Mouse (Mus musculus) intestine, embryonic 16.5 days (tissue): ENCODE results near the gene Wwc2. TPM values are rescaled to one million over a fixed set of nuclear protein-coding genes. Genes with fewer than 3 reads are reported as not detected.

Experiments used
- ATAC-seq: fragments of 200-750 bp; cut with Nextera tagmentation; 2 replicates; pipeline ENCODE4 v1.8.0; 2017; ENCODE audit warnings: moderate TSS enrichment, moderate library complexity
- H3K27ac ChIP-seq: fragments of 300-500 bp; sonication (generic); 2 replicates; pipeline ENCODE4 v1.5.1; 2014; ENCODE audit warnings: mild to moderate bottlenecking, low read length
- H3K27me3 ChIP-seq: fragments of 300-500 bp; sonication (generic); replicated peaks from 2 replicates; pipeline ENCODE4 v1.6.1; 2014; ENCODE audit warnings: low read length, control low read depth, mixed read lengths; ENCODE audit not compliant: control insufficient read depth, insufficient read depth
- H3K36me3 ChIP-seq: fragments of 300-500 bp; sonication (generic); 2 replicates; pipeline ENCODE4 v1.6.1; 2014; ENCODE audit warnings: low read length, control low read depth; ENCODE audit not compliant: control insufficient read depth, insufficient read depth
- H3K4me1 ChIP-seq: fragments of 300-500 bp; sonication (generic); 2 replicates; pipeline ENCODE4 v1.6.1; 2014; ENCODE audit warnings: low read length, control low read depth, mixed read lengths; ENCODE audit not compliant: control insufficient read depth, insufficient read depth
- H3K4me2 ChIP-seq: fragments of 300-500 bp; sonication (generic); 2 replicates; pipeline ENCODE4 v1.6.1; 2014; ENCODE audit warnings: low read depth, low read length, control low read depth
- H3K4me3 ChIP-seq: fragments of 300-500 bp; sonication (generic); 2 replicates; pipeline ENCODE4 v1.5.1; 2014; ENCODE audit warnings: mild to moderate bottlenecking, low read length
- H3K9ac ChIP-seq: fragments of 300-500 bp; sonication (generic); 2 replicates; pipeline ENCODE4 v1.6.1; 2014; ENCODE audit warnings: low read depth, low read length
- H3K9me3 ChIP-seq: fragments of 300-500 bp; sonication (generic); 2 replicates; pipeline ENCODE4 v1.6.1; 2016; ENCODE audit warnings: low read length, control low read depth; ENCODE audit not compliant: control insufficient read depth
- WGBS: fragments of 180-500 bp; shearing (Covaris S2); extraction: QIAGEN DNeasy Blood & Tissue Kit; methylation state at CpG from one replicate; pipeline ENCODE4 v1.1.7; 2014; 5-methylcytosine and 5-hydroxymethylcytosine counted together
- polyA plus RNA-seq: library from polyadenylated mRNA; unstranded; fragments of >200 nt; fragmentation: Nextera tagmentation; extraction: Ambion mirVana; gene quantifications from 2 replicates; pipeline ENCODE4 v1.2.1, GENCODE M21; 2015

Wwc2 gene
- polyA plus RNA-seq, 1 experiment from 2014 or later, result 5.6 TPM

- Histone ChIP-seq H3K9ac (no peak overlapping the region), H3K4me2 (no peak overlapping the region), H3K4me3 (no peak overlapping the region), H3K9me3 (no peaks in the 10 kb centered on the region), H3K27me3 (no peaks in the 10 kb centered on the region), H3K27ac (no peak overlapping the region), H3K4me1 (0 out of 2 replicates have a peak, but pooled peaks cover 3% of the 10 kb centered on the region), H3K36me3 (0 out of 2 replicates have a peak, but pooled peaks cover 2% of the 10 kb centered on the region)
- 89% methylated on average over 8 of the region's 8 CpGs for WGBS
- no peak for ATAC-seq
These were observed 10.8 kb downstream of the Wwc2 start for GRCm38 (mm10) chr8:47979876-47980275.

DNA sequence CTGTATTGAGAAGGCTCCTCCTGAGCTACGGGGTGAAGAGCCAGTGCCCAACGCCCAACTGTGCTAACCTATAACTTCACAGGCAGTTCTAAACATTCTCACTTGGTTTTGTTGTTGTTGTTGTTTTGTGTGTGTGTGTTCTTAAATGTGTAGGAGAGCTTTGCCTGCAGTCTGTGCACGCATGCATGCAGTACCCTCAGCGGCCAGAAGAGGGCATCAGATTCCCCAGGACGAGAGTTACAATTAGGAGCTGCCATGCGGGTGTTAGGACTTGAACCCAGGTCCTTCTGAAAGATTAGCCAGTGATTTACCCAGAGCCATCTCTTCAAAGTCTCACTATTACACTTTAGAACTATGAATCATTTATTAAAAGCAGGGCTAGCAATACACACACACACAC, 12.0 kb downstream of the Wwc2 start:
- Histone ChIP-seq H3K4me3 (no peak overlapping the region), H3K4me2 (no peak overlapping the region), H3K36me3 (0 out of 2 replicates have a peak, but pooled peaks cover 2% of the 10 kb centered on the region), H3K4me1 (0 out of 2 replicates have a peak, but pooled peaks cover 6% of the 10 kb centered on the region), H3K27ac (no peak overlapping the region), H3K9me3 (no peaks in the 10 kb centered on the region), H3K9ac (no peak overlapping the region), H3K27me3 (no peaks in the 10 kb centered on the region)
- 72% methylated on average over 6 of the region's 6 CpGs for WGBS
- ATAC-seq, result no peak

GRCm38 (mm10) chr8:47974963-47975314, 15.8 kb downstream of the Wwc2 start:
- no peak overlapping the region for H3K27ac ChIP-seq
- H3K9me3 ChIP-seq, result no peaks in the 10 kb centered on the region
- no peaks in the 10 kb centered on the region for H3K27me3 ChIP-seq
- peak overlapping the region; percentile 57 for H3K4me2 ChIP-seq
- 0 out of 2 replicates have a peak, but pooled peaks cover 2% of the 10 kb centered on the region for H3K36me3 ChIP-seq
- H3K4me1 ChIP-seq, result 0 out of 2 replicates have a peak, but pooled peaks cover 6% of the 10 kb centered on the region
- H3K4me3 ChIP-seq, result peak overlapping the region; percentile 40
- peak overlapping the region; percentile 43; the same call in 1 of the 2 replicates for H3K9ac ChIP-seq
- WGBS, result 37% methylated on average over 7 of the region's 7 CpGs
- peak; percentile 57; the same call in 1 of the 2 replicates for ATAC-seq

DNA sequence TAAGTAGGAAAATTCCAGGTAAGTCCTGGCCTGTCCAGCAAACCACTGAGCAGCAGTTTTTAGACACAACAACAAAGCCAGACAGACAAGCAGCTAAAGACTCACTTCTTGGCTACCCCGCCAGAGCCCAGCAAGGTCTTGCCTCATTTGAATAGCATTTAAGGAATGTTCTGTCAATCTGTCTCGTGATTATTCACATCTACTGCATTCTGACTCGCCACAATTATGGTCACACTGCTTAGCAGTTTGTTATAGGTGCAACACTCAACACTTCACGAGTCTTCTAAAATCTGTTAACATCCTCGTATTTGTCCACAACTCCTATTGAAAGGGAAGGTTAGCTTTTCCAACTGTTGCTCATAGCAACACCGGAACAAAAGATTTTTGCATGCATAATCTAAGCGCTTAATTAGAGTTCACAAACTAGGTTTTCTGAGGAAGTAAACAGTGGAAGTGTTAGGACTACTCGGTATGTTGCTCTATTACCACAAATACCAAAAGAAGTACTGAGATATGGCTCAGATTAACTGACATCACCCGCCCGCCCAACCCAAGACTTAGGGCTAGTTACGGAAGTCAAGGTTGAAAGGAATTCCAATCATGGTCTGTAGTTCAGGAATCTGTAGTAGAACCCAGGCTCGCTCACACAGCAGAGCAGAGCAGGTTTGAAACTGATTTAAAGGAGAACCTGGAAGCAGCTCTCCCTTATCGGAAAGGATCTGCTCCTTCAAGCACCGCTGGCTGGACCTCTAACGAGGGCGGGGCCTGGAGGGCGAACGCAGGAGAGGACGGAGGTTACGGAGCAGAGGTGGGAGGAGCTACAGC, 16.4 kb downstream of the Wwc2 start:
- Histone ChIP-seq H3K9ac (peak overlapping the region; percentile 43; the same call in 1 of the 2 replicates), H3K4me3 (peak overlapping the region; percentile 40), H3K4me2 (peak overlapping the region; percentile 57), H3K27me3 (no peaks in the 10 kb centered on the region), H3K27ac (no peak overlapping the region), H3K9me3 (no peaks in the 10 kb centered on the region), H3K36me3 (0 out of 2 replicates have a peak, but pooled peaks cover 2% of the 10 kb centered on the region), H3K4me1 (0 out of 2 replicates have a peak, but pooled peaks cover 6% of the 10 kb centered on the region)
- WGBS, result 32% methylated on average over 20 of the region's 20 CpGs
- ATAC-seq, result peak; percentile 88

DNA sequence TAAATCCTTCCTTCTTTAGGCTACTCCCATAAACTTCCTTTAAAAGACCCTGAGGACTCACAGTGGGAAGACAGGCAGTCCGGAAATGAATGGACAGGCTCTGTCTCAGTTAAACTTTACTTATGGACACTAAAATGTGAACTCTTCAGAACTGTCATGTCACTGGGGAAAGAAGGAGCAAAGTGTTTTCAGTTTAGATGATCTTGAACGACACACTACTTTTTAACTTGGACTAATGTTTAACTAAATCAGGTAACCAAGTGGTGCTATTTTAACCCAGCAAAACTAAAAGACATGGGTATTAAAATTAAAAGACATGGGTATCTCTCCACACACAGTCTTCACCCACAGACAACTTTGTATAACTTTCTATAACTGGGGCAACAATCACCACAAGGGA, 19.6 kb downstream of the Wwc2 start:
- Histone ChIP-seq H3K4me2 (no peak overlapping the region), H3K4me3 (no peak overlapping the region), H3K9ac (no peak overlapping the region), H3K27me3 (no peaks in the 10 kb centered on the region), H3K36me3 (no peaks in the 10 kb centered on the region), H3K4me1 (peaks cover 11% of the 10 kb centered on the region; the same call in 1 of the 2 replicates), H3K27ac (no peak overlapping the region), H3K9me3 (no peaks in the 10 kb centered on the region)
- ATAC-seq, result no peak
- 62% methylated on average over 2 of the region's 2 CpGs for WGBS

GRCm38 (mm10) chr8:47970576-47970975, 20.1 kb downstream of the Wwc2 start:
- Histone ChIP-seq H3K9me3 (no peaks in the 10 kb centered on the region), H3K27ac (no peak overlapping the region), H3K36me3 (no peaks in the 10 kb centered on the region), H3K4me2 (no peak overlapping the region), H3K4me1 (peaks cover 11% of the 10 kb centered on the region; the same call in 1 of the 2 replicates), H3K9ac (no peak overlapping the region), H3K27me3 (no peaks in the 10 kb centered on the region), H3K4me3 (no peak overlapping the region)
- 76% methylated on average over 5 of the region's 5 CpGs for WGBS
- ATAC-seq, result no peak

GRCm38 (mm10) chr8:47967045-47967920, 23.4 kb downstream of the Wwc2 start:
- H3K4me3 ChIP-seq, result no peak overlapping the region
- no peaks in the 10 kb centered on the region for H3K36me3 ChIP-seq
- H3K27me3 ChIP-seq, result no peaks in the 10 kb centered on the region
- no peak overlapping the region for H3K27ac ChIP-seq
- peaks cover 5% of the 10 kb centered on the region; the same call in 1 of the 2 replicates for H3K4me1 ChIP-seq
- 70% methylated on average over 20 of the region's 20 CpGs for WGBS
- H3K9ac ChIP-seq, result no peak overlapping the region
- H3K4me2 ChIP-seq, result no peak overlapping the region
- no peaks in the 10 kb centered on the region for H3K9me3 ChIP-seq
- ATAC-seq, result no peak

DNA sequence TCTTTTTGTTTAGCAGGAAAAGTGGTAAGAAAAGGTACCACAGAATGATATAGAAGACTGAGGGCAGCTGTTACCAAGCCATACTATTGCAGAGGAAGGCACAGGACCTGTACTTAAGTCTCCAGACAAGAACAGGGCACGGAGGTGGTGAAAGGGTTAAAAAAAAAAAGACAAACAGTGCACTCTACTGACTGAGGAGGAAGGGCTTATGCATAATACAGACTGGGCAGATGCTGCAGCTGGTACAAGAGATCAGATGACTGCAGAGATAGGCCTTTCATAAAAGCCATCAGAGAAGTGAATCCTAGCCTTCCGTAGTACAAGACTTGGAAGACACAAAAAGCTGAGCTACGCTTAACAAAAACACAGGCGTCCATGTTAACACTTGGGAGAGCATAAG, 28.2 kb downstream of the Wwc2 start:
- Histone ChIP-seq H3K4me3 (no peak overlapping the region), H3K9ac (no peak overlapping the region), H3K9me3 (no peaks in the 10 kb centered on the region), H3K4me2 (no peak overlapping the region), H3K27ac (no peak overlapping the region), H3K27me3 (no peaks in the 10 kb centered on the region), H3K36me3 (no peaks in the 10 kb centered on the region), H3K4me1 (0 out of 2 replicates have a peak, but pooled peaks cover 8% of the 10 kb centered on the region)
- WGBS, result 75% methylated on average over 4 of the region's 4 CpGs
- no peak for ATAC-seq

- WGBS, result 54% methylated on average over 6 of the region's 6 CpGs
- Histone ChIP-seq H3K36me3 (no peaks in the 10 kb centered on the region), H3K9me3 (no peaks in the 10 kb centered on the region), H3K27ac (no peak overlapping the region), H3K4me3 (no peak overlapping the region), H3K4me1 (0 out of 2 replicates have a peak, but pooled peaks cover 6% of the 10 kb centered on the region), H3K4me2 (no peak overlapping the region), H3K27me3 (no peaks in the 10 kb centered on the region), H3K9ac (no peak overlapping the region)
- no peak; the same call in 1 of the 2 replicates for ATAC-seq
These were observed 28.7 kb downstream of the Wwc2 start for GRCm38 (mm10) chr8:47962005-47962404.
